Mouse (Mus musculus): ENCODE results near the gene 2410004P03Rik.

GRCm38 (mm10) chr12:17024554-17025110 is 13.1 kb upstream of the 2410004P03Rik start:
- TF ChIP-seq CTCF (IDR thresholded peaks at IDR 0.05; ENCODE audit: borderline replicate concordance, extremely low read depth, insufficient read depth, insufficient read length) = no peak
- TF ChIP-seq POLR2A (IDR thresholded peaks at IDR 0.05; ENCODE audit: borderline replicate concordance, extremely low read depth, insufficient read depth, insufficient read length, poor library complexity, severe bottlenecking) = no peak
